Mouse (Mus musculus): Measurements from ENCODE around the gene Cacng8. TPM values are rescaled to one million over a fixed set of nuclear protein-coding genes. Genes with fewer than 3 reads are reported as not detected.
"Not testable (repeated sequence)": the region's sequence is repeated elsewhere in the genome, so short reads cannot be mapped to it uniquely, and the experiment has no call there.

The Cacng8 gene
- total RNA-seq, 1 experiment from 2014 or later: 5.1 TPM

DNA sequence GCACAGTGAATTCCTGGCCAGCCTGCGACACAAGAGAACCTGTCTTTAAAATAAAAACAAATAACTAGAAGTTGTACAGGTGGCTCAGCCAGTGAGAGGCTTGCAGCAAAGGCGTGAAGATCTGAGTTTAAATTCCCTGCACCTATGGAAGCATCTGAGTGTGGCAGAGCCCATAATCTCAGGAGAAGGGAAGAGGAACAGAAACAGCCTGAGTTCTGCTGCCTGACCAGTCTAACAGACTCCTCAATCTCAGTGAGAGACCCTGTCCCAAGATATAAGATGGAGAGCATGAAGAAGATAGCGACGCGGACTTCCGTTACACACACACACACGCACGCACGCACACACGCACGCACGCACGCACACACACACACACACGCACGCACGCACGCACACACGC lies 2.7 kb upstream of the Cacng8 start:
- DNase-seq: no peak

DNA sequence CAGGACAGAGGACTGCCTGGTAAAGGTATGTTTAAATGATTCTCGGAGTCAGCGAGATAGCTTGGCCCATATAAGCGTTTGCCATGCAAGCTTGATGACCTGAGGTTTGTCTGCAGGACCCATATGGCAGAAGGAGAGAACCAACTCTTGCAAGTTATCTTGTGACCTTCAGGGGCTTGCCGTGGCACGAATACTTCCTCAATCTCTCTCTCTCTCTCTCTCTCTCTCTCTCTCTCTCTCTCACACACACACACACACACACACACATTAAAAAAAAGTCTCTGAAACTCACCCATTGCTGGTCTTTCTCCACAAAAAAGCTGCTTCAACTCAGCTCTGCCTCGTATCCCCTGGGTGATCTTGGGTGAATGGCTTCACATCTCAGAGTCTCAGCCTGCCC lies 1.6 kb upstream of the Cacng8 start:
- DNase-seq: no peak

DNA sequence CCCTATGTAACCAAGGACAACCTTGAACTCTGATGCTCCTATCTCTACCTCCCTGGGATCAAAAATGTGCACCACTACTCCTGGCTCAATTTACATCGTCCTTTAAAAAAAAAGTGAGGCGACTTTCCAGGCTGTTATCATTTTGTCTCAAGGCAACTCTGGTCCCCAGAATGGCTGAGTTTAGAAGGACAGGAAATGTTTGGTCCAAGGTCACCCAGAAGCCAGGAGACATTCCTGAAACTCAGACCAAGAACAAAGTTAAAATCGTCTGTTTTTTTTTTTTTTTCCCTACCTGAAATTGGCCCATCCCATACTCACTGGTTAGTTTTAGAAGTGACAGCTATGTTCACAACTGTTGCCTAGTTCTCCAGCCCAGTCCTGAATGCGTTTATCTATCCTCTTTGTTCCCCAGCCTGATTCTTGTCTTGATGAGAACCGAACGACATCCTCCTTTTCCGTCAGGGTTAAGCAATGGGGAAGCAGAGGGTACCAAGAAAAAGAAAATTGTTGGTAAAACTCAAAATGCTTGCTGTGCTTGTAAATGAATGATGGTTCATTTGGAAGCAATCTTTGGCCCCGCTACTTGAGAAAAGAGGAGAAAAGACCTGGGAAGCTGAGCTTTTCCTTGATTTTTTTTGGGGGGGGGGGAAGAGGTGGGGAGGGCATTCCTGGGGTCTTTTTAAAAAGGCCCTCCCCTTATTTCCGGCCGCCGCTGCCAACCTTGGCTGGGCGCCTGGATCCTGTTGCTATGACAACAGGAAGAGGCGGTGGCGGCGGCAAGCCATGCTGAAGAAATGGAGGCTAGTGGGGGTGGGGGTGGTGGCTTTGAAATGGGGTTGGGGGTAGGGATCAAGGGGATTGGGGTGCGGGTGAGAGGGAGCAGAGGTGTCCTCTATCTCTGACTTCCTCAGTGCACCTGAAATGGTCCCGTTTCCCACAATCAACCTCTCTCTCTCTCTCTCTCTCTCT lies 755 bp upstream of the Cacng8 start:
- peak; percentile 80 for DNase-seq

DNA sequence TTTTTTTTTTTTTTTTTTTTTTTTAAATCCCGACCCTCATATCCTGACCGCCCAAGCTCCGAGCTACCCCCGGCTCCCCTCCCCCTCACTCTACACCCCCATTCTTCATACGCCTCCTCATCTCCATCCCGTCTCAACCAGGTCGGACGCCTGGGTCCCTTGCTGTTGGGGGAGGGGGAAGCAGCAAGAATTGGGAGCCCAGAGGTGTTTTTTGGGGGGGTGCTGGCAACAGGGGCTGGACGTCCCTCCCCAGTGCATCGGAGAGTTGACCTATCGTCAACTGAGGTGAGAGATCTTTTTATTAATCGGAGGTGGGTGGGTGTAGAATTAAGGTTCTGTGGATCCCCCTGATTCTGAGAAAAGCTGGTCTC lies 583 bp downstream of the Cacng8 start:
- no peak for DNase-seq

DNA sequence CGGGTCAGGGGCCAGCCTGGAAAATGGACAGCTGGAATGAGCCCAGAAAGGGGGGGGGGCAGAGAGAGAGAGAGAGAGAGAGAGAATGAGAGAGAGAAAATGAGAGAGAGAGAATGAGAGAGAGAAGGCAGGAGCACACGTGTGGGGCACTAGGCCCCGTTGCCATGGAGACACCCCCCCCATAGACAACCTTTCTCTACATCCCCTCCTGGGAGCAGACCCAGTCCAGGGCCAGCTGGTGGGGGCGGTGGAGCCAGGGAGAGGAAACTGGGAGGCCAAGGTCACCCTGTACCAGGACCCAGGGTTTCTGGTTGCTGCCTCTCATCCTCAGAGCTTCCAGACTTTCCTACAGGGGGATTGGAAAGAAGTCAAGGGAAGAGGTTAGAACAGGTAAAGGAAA lies 1.3 kb downstream of the Cacng8 start:
- peak; percentile 34 for DNase-seq

DNA sequence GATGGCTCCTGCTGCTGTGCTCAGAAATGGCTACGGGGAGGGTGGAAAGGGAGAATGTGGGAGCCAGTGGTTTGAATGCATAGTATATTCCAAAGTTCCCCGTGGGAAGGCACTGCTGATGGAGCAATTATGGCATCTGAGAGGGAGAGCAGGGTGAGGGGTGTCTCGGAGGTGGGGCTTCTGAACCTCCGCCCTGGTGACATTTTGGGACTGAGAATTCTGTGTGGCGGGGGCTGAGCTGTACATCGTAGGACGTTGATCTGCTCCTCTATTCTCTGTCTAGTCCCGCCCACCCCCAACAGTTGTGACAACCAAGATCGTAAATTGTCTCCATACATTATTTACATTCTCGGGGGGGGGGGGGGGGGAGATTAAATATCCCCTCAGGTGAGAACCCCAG lies 6.9 kb downstream of the Cacng8 start:
- no peak for DNase-seq

DNA sequence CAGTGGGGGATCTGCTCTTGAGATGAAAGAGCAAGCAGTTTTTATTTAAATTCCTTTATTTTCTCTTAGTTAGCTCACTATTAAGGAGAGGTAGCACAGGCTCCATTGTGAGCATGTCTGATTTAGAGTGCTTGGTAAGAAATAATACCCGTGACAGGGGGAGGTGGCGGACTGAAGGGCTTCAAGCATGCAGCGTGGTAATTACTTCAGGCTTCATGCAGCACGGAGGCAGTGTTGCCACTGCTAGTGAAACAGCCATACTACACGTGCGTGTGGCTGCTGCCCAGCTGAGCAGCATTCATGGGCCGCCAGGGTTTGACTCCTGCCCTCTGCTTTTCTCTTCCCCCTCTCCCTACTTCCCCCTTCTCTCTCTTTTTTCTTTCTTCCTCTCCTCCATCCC lies 7.3 kb downstream of the Cacng8 start:
- no peak for DNase-seq

DNA sequence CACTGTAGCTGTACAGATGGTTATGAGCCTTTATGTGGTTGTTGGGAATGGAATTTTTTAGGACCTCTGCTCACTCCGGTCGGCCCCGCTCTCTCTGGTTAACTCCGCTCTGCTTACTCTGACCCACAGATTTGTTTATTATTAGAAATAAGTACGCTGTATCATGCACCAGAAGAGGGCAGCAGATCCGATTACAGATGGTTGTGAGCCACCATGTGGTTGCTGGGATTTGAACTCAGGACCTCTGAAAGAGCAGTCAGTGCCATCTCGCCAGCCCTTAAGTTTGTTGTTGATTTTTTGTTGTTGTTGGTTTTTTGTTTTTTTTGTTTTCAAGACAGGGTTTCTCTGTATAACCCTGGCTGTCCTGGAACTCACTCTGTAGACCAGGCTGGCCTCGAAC lies 7.9 kb downstream of the Cacng8 start:
- not testable (repeated sequence) for DNase-seq

DNA sequence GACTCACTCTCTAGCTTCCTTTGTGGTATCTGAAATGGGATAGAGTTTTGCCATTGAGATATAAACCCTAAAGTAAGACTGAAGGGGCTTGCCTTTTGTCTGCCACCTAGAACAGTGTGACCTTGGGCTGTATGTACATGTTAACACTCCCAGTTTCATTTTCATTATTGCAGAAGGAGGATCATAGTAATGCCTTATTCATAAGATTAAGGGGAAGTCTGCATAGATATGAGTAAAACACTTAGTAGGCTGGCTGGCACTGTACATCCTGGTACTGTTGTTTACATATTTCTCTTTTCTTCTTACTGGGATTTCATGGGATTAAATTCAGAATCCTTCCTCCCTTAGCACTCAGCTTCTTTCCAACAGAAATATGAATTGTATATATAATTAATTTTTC lies 9.5 kb downstream of the Cacng8 start:
- DNase-seq: no peak

DNA sequence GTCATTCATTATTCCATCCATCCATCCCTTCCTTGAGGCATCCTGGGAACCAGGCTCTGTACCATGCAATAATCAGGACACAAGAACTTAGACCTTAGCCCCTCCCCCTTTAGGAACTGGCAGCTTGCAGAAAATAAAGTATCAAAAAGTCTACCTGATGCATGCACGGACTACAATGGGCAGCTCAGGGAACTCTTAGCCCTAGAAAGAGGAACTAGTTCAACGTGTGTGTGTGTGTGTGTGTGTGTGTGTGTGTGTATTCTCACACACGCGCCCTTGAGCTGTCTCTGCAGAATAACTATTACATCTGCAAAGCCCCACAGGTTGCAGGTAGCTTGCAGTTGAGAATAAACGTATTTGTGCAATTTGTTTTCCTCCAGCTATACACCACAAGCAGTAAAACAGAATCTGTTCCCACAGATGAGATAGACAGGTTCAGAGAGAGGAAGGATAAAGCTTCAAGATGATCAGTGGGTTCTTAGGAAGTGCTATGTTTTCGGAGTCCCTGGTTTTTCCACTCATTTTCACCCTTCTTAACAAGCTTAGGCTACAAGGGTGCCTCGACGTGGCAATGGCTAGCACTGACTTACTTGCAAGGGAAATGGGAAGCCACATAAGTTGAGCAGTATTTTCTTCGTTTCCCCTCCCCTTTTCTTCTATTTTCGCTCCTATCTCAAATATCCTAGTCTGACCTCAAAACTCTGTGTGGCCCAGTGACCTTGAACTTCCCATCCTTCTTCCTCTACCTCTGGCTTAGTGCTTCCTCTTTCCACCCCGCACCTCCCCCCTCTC lies 19.4 kb downstream of the Cacng8 start:
- DNase-seq: no peak

DNA sequence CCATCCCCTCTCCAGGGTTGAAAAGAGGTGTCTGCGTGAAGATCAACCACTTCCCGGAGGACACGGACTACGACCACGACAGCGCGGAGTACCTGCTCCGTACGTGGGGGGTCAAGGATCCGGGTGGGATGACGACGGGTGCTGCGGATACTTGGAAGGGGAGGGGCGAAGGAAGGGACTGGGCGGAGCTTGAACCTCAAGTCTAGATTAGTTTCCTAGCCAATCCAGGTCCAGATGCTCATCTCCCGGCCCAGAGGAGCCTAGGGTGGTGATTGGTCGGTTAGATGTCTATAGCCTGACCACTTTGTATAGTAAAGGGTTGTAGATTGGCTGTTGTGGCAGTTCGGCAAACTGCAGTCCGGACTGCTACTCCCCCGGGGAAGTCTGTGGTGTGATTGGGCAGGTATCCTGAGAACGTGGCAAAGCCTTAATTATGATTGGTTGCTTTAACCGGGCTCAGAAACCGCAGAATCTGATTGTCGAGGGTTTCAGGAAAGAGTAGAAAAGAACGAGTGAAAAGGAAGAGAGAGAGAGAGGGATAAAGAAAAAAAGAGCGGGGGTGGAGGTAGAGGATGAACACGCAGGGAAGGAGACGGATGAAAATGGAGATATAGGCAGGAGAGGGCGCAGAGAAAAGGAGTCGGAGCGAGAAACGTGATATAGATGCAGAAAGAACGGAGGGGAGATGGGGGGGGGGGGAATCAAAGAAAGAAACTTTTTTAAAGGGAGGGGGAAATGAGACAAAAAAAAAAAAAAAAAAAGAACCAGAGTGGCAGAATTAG lies 20.9 kb downstream of the Cacng8 start:
- DNase-seq: peak; percentile 47

DNA sequence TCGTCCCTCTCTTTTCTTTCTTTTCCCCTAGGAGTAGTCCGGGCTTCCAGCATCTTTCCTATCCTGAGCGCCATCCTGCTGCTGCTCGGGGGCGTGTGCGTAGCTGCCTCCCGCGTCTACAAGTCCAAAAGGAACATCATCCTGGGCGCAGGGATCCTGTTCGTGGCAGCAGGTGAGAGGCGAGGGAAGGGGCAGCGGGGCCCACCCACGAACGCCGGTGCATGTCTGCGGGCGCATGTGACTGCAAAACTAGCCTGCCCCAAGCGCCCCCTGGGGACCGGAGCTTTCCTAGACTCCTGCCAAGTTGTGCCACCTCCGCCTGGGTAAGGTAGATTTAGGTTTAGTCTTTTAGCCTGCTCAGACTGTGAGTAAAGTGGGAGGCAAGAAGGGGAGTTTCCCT lies 21.6 kb downstream of the Cacng8 start:
- peak; percentile 59 for DNase-seq

DNA sequence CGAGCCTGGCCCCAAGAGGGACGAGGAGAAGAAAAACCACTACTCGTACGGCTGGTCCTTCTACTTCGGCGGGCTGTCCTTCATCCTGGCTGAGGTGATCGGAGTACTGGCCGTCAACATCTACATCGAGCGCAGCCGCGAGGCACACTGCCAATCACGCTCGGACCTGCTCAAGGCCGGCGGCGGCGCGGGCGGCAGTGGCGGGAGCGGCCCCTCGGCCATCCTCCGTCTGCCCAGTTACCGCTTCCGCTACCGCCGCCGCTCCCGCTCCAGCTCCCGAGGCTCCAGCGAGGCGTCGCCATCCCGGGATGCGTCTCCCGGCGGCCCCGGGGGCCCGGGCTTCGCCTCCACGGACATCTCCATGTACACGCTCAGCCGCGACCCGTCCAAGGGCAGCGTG lies 24.4 kb downstream of the Cacng8 start:
- peak; percentile 69 for DNase-seq

DNA sequence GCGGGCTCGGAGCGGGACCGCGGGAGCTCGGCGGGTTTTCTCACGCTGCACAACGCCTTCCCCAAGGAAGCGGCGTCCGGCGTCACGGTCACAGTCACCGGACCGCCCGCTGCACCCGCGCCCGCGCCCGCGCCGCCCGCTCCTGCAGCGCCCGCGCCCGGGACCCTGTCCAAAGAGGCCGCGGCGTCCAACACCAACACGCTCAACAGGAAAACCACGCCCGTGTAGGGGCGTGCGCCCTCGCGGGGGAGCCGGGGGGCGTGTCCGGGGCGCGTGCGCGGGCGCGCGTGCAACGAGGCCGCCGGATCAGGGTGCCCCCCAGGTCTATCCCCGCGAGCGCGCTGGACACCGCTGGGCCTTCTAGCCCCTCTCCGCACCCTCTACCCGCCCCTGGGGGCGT lies 24.9 kb downstream of the Cacng8 start:
- peak; percentile 75 for DNase-seq

DNA sequence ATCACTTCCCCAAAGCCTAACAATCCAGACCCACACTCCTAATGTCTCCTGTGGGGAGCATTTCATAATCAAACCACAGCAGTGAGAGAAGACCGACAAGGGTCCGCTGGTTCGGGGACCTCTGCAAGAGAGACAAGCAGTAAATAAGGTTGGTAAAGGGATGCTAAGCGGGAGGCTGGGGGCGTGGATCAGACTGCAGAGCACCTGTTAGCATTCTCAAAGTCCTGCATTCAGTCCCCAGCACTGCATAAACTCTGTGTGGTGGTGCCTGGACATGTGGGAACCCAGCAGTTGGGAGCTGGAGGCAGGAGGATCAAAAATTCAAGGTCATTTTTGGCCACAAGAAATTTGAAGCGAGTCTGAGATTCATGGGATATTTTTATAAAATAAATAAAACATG lies 29.5 kb downstream of the Cacng8 start:
- no peak for DNase-seq

DNA sequence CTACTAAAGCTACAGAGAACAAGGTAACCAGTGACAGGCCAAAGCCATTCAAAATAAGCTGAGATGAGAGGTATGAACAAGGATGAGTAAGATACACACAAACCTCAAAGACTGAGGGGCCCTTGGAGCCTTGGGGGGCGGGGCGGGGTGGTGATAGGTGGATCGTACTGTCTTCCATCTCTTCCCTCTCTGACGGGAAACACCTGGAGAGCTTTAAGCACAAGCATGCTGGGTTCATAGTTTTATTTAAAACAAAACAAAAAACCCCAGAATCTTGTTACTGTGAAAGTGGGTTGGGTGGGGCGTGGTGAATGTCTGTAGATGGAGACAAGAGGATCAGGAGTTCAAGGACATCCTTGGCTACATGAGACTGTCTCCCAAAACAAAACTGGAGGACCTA lies 30.0 kb downstream of the Cacng8 start:
- no peak for DNase-seq

DNA sequence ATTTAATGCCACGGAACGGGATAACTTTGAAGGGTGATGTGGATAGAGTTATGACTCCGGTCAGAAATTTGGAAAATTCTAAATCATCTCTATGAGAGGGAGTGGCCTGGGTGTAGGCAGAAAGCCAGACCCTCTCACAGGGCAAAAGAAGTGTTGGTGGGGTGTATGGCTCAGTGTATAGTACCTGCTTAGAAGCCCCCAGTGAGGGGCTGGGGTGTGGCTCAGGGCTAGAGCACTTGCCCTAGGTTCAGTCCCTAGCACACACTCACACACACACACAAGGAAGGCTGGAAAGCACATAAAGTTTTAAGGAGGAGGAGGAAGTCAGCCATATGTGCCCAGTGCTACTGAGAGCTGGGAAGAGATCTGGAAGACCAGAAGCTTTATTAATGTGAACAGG lies 30.8 kb downstream of the Cacng8 start:
- DNase-seq: no peak

DNA sequence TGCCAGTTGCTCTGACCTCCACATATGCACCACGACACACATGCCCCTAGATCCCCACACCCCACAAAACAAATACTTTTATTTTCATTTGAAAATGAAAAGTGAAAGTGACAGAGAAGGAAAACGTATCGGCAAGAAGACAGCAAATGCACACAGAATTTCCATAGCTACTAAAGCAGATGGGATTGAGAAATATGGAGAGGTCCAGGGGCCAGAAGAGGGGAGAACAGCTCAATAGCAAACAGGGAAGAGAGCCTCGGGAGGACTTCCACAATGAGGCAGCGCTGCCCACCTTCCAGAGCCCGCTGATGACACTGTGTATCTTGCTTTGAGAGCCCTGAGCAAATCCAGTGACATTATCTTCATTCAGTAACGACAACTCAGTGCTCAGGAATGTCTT lies 31.6 kb downstream of the Cacng8 start:
- no peak for DNase-seq

DNA sequence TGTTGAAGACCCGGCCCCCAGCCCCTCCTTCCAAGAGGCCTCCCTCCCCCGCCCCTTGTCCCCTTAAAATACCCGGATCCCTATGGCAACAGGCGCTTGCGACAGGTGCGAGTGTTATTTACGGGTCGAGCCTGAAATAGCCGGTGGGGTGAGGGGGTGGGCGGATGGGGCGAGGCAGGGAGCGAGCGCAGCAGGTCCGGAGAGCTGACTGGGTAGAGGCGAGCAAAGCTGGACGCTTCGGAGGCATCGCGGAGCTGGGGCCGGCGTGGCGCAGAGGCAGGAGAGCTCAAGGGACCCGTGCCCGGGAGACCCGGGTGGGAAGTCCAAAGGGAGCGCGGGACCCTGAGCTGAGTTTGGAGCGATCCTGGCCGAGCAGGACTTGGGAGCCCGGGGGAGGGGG lies 32.9 kb downstream of the Cacng8 start:
- no peak for DNase-seq

DNA sequence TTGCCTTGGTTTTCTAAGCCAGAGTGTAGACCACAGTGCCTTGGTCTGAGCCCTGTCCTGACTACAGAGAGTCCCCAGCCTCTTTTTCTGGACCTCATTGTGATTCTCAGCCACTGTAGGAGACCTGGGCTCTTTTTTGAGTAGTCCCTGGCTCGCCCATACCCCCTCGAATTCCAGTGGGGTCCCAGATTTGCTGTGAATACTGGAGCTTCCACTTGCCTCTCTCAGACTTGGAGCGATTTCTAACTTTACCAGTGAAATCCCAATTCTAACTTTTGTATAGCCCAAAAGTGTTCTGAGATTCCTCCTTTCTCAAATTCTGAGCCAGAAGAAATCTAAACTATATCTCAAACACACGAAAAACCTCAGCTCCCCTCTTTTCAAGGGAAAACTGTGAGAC lies 33.4 kb downstream of the Cacng8 start, which contains the start of gene Cacng6:
Cacng6 (plus strand) TSS at position 301 of the 400 bp plus-strand sequence.
- no peak for DNase-seq

DNA sequence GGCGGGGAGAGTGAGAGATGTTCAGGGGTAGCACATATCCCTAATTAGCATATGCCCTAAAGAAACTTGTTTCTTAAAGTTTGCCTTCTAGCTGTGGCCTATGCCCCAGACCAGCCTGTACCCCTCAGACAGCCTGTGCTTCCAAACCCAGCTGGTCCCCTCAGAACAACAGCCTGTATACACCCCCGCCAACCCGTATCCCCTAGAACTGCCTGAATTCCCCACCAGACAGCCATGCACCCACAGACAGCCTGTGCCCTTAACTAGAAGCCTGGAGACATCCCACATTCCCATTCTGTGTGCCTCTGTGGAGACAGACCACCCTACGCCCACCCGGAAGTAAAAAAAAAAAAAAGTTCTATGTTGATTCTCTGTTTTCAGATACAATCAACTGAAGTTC lies 34.7 kb downstream of the Cacng8 start:
- DNase-seq: no peak

DNA sequence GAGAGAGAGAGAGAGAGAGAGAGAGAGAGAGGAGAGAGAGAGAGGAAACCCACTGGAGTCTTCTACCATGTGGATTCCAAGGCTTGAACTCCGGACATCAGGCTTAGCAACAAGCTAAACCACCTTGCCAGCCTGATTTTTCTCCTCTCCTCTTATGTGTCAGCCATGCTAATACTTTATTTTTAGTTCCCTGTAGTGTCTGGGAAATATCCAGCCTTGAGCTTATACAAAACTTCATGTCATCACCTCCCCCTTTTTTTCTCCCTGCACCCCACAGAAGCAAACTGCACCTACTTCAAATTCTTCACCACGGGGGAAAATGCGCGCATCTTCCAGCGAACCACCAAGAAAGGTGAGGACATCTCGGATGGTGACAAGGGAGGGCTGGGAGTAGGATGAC lies 39.7 kb downstream of the Cacng8 start:
- no peak for DNase-seq

DNA sequence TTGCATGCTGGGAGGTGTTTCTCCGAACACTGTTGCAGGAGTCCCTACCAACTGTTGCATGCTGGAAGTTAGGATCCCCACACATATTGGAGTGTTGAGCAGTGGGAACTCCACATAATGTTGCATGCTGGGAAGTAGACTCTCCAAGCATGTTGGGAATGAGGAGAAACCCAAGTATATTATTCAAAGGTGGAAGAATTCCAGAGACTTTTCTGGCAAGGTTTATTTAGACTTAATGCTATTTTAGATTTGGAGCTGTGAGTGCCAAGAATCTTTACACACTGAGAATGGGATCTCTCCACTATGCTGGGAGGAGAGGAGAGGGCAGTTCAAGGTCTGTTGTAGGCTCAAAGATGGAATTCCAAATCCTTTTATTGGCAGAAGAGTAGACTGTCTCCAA lies 41.6 kb downstream of the Cacng8 start:
- DNase-seq: no peak

Data from adrenal gland, postnatal 25 days (tissue).